Mouse (Mus musculus) limb, embryonic 14.5 days (tissue): ENCODE measurements around the gene Tiprl. TPM values are rescaled to one million over a fixed set of nuclear protein-coding genes. Genes with fewer than 3 reads are reported as not detected.

Source experiments
- ATAC-seq: fragments of 200-750 bp; cut with Nextera tagmentation; 2 replicates; pipeline ENCODE4 v1.8.0; 2017; ENCODE audit warnings: low read depth, moderate number of reproducible peaks, moderate TSS enrichment; ENCODE audit not compliant: low FRiP score
- DNase-seq: peaks from one replicate; pipeline ENCODE4 v3.0.0-alpha.2; 2015; ENCODE audit warnings: low spot score
- H3K27ac ChIP-seq: fragments of 300-500 bp; sonication (generic); replicated peaks from 2 replicates; pipeline ENCODE4 v1.5.1; 2014; ENCODE audit warnings: low read depth, mild to moderate bottlenecking, low read length, moderate library complexity, mixed read lengths
- H3K27me3 ChIP-seq: fragments of 300-500 bp; sonication (generic); 2 replicates; pipeline ENCODE4 v1.6.1; 2014; ENCODE audit warnings: low read length, mixed read lengths; ENCODE audit not compliant: control insufficient read depth, insufficient read depth
- H3K36me3 ChIP-seq: fragments of 300-500 bp; sonication (generic); 2 replicates; pipeline ENCODE4 v1.6.1; 2014; ENCODE audit warnings: mild to moderate bottlenecking, low read length, moderate library complexity, mixed read lengths; ENCODE audit not compliant: control insufficient read depth, insufficient read depth
- H3K4me1 ChIP-seq: fragments of 300-500 bp; sonication (generic); 2 replicates; pipeline ENCODE4 v1.6.1; 2014; ENCODE audit warnings: antibody characterized with exemption, low read length, mixed read lengths; ENCODE audit not compliant: control insufficient read depth, insufficient read depth
- H3K4me2 ChIP-seq: fragments of 300-500 bp; sonication (generic); replicated peaks from 2 replicates; pipeline ENCODE4 v1.6.1; 2014; ENCODE audit warnings: low read depth, mild to moderate bottlenecking, low read length, moderate library complexity; ENCODE audit not compliant: severe bottlenecking
- H3K4me3 ChIP-seq: fragments of 300-500 bp; sonication (generic); replicated peaks from 2 replicates; pipeline ENCODE4 v1.5.1; 2014; ENCODE audit warnings: low read length
- H3K9ac ChIP-seq: fragments of 300-500 bp; sonication (generic); 2 replicates; pipeline ENCODE4 v1.6.1; 2014; ENCODE audit warnings: mild to moderate bottlenecking, low read depth, low read length, moderate library complexity; ENCODE audit not compliant: severe bottlenecking
- H3K9me3 ChIP-seq: fragments of 300-500 bp; sonication (generic); 2 replicates; pipeline ENCODE4 v1.6.1; 2016; ENCODE audit warnings: low read length; ENCODE audit not compliant: control insufficient read depth
- POLR2A ChIP-seq: fragments of 200-500 bp; IDR thresholded peaks from 2 replicates; pipeline ENCODE4 v1.8.0; 2012; ENCODE audit warnings: inconsistent platforms, mild to moderate bottlenecking, moderate library complexity, borderline replicate concordance; ENCODE audit not compliant: insufficient read depth, insufficient read length; ENCODE audit errors: extremely low read depth
- WGBS: fragments of 180-500 bp; shearing (Covaris S2); extraction: QIAGEN DNeasy Blood & Tissue Kit; methylation state at CpG from one replicate; pipeline ENCODE4 v1.1.7; 2014; 5-methylcytosine and 5-hydroxymethylcytosine counted together
- polyA plus RNA-seq, 2 experiments: library from polyadenylated mRNA; depleted of rRNA in 1 of 2; stranded (reverse) in 1 of 2; unstranded in 1 of 2; fragments of >200 nt; fragmentation: Nextera tagmentation in 1 of 2; extraction: Ambion mirVana in 1 of 2; gene quantifications; 2 replicates each; pipeline versions ENCODE4 v1.2.1 to v1.2.3; 2012 to 2014

Tiprl gene
- polyA plus RNA-seq, 2 experiments = 52.4 to 84.9 TPM

DNA sequence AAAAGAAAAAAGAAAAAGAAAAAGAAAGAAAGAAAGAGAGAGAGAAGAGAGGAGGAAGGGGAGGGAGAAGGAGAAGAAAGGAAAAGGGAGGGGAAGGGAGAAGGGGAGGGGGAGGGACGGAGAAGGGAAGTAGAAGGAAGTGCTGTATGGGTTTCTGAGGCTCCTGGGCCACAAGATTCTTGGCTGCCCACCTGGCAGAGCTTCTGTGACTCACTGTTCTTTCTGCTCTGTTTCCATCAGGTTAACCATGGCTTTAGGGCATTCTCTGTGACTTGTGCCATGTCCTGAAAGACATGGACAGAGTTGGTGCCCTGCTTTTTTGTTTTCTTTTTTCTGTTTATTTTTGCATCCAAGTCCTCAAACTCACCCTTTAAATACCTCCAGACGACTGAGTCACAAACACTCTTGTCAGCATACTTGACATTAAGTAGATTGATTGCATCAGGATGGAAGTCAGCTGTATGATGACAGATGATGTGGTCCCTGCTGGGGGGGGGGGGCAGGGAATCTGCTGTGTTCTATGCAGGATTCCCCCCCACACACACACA lies 33.2 kb downstream of the Tiprl start:
- Histone ChIP-seq H3K9ac (no peak overlapping the region), H3K4me1 (no peaks in the 10 kb centered on the region), H3K36me3 (no peaks in the 10 kb centered on the region), H3K4me3 (no peak overlapping the region), H3K27me3 (no peaks in the 10 kb centered on the region), H3K4me2 (no peak overlapping the region), H3K27ac (no peak overlapping the region), H3K9me3 (no peaks in the 10 kb centered on the region)
- WGBS = 39% methylated on average over 2 of the region's 2 CpGs
- DNase-seq (no peak), ATAC-seq (no peak)
- no peak for TF ChIP-seq POLR2A

- TF ChIP-seq POLR2A = no peak
- 74% methylated on average over 4 of the region's 4 CpGs for WGBS
- Histone ChIP-seq H3K4me2 (no peak overlapping the region), H3K4me3 (no peak overlapping the region), H3K9me3 (no peaks in the 10 kb centered on the region), H3K4me1 (no peaks in the 10 kb centered on the region), H3K36me3 (no peaks in the 10 kb centered on the region), H3K9ac (no peak overlapping the region), H3K27ac (no peak overlapping the region), H3K27me3 (no peaks in the 10 kb centered on the region)
- no peak for DNase-seq
- no peak for ATAC-seq
Observed at GRCm38 (mm10) chr1:165201445-165202012, 35.3 kb downstream of the Tiprl start.

- 80% methylated on average over 8 of the region's 8 CpGs for WGBS
- no peak overlapping the region for H3K9ac ChIP-seq
- no peak for TF ChIP-seq POLR2A
- ATAC-seq (no peak), DNase-seq (no peak)
- no peak overlapping the region for H3K27ac ChIP-seq
- no peaks in the 10 kb centered on the region for H3K4me1 ChIP-seq
- H3K4me3 ChIP-seq = no peak overlapping the region
- no peaks in the 10 kb centered on the region for H3K27me3 ChIP-seq
- no peaks in the 10 kb centered on the region for H3K9me3 ChIP-seq
- no peaks in the 10 kb centered on the region for H3K36me3 ChIP-seq
- H3K4me2 ChIP-seq = no peak overlapping the region
Observed at GRCm38 (mm10) chr1:165200748-165201147, 36.0 kb downstream of the Tiprl start.

DNA sequence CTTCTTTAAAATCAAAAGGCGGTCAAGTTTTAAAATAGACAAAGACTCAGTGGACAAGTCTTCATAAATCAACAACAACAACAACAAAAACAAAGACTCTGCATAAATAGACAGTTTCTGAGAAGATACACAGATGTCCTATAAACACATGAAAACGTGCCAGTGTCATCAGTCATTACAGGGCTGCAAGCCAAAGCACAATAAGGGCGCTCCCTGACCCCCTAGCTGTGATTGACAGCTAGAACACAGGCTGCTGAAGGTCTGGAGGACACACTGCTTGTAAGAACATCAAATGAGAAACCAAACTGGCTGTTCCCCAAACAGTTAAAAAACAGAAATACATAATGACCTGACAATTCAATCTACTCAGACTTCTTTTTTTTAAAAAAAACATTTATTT lies 37.2 kb downstream of the Tiprl start:
- no peaks in the 10 kb centered on the region for H3K36me3 ChIP-seq

GRCm38 (mm10) chr1:165198951-165199350 lies 37.8 kb downstream of the Tiprl start:
- TF ChIP-seq POLR2A = no peak
- H3K4me3 ChIP-seq = no peak overlapping the region
- WGBS = 60% methylated on average over 1 of the region's 1 CpGs
- ATAC-seq = no peak
- H3K4me2 ChIP-seq = no peak overlapping the region
- no peak for DNase-seq
- H3K4me1 ChIP-seq = peaks cover 5% of the 10 kb centered on the region
- H3K9ac ChIP-seq = no peak overlapping the region
- H3K27ac ChIP-seq = no peak overlapping the region
- H3K9me3 ChIP-seq = no peaks in the 10 kb centered on the region
- no peaks in the 10 kb centered on the region for H3K27me3 ChIP-seq
- H3K36me3 ChIP-seq = no peaks in the 10 kb centered on the region

More for the DNA sequence above, 37.2 kb downstream of the Tiprl start:
- Histone ChIP-seq H3K4me2 (no peak overlapping the region), H3K27me3 (no peaks in the 10 kb centered on the region), H3K4me1 (peaks cover 3% of the 10 kb centered on the region), H3K9ac (no peak overlapping the region), H3K9me3 (no peaks in the 10 kb centered on the region), H3K4me3 (no peak overlapping the region), H3K27ac (no peak overlapping the region)
- 77% methylated on average over 3 of the region's 3 CpGs for WGBS
- ATAC-seq (no peak), DNase-seq (no peak)
- TF ChIP-seq POLR2A = no peak
